Mouse (Mus musculus) neural tube, embryonic 10.5 days (tissue): ENCODE data around the gene 1700025G04Rik.

Experiments used
- DNase-seq: peaks from one replicate; pipeline ENCODE4 v3.0.0-alpha.2; 2017; ENCODE audit warnings: low spot score; ENCODE audit errors: extremely low spot score

The 1700025G04Rik gene

DNA sequence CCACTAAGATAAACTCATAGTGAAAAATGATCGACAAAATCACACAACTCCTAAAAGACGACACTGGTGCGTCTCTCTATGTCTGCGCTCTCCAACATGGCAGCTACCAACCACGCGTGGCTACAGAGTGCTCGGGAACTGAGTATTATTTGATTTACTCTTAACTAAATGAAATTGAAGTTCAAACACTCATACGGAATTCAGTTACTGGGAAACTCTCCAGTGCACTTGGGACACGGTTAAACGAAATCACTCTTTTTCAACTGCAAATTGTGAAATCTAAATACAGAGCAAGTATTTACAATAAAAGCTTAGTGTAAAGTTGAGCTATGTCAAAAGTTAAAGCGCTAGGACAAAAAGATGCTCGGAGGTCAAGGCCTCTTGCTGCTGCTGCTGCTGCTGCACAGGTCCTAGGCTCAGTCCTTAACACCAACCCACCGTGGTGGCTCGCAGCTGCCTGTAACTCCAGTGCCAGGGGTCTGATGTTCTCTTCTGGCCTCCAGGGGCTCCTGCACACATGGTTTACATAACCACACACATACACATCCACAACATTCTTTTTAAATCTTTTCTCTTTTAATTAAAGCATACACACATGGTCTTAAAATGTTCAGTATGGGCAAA lies 13.6 kb downstream of the 1700025G04Rik start:
- DNase-seq: no peak

DNA sequence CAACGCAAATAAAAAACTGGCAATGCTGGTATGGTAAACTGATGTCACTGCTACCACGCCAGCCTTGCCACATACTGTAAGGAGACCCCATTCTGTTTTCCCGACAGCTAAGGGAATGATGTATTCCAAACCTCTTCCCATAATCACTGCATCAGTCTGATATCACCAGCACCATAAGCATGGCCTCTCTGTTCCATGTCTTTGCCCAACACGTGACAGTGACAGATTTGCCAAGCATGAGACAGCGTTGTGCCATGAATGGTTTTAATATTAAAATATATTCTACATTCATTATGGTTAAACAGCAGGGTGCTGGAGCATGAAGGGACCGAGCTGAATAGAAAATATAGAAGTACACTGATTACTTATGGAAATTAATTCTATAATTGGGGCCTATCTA lies 14.2 kb downstream of the 1700025G04Rik start:
- DNase-seq: no peak

DNA sequence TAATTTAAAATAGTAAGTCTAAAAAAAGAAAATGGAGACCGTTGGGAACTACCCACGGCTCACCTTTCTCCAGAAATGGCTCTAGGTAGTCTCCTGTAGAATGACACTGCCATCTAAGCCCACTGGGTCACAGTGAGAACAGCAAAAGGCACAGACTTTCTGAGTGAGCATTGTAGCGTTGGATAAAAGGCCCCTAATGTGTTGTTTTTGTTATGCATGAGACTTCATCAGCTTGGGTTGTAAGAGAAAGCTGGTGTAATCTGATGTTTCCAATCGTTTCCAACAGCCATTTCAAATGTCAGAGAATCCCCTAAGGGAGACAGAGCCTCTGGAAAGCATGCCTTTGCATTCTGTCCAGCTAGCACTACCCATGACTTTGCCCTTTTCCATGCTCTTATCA lies 19.5 kb downstream of the 1700025G04Rik start:
- no peak for DNase-seq

DNA sequence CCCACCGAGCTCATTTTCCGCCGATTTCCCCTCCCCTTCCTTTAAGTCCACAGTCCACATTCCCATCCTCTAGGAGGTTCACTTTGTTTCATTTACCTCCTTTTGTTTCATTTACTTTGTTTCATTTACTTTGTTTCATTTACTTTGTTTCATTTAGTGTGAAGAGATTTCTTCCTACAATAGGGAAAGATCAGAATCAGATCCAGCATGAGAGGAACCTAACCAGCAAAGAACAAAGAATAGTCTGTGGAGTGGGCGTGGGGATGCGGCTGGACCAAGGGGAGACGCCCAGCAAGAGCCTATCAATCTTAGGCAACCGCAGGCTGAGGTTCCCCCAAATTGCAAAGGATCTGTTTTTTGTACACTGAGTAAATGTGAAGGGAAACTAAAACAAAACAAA lies 20.2 kb downstream of the 1700025G04Rik start:
- no peak for DNase-seq

DNA sequence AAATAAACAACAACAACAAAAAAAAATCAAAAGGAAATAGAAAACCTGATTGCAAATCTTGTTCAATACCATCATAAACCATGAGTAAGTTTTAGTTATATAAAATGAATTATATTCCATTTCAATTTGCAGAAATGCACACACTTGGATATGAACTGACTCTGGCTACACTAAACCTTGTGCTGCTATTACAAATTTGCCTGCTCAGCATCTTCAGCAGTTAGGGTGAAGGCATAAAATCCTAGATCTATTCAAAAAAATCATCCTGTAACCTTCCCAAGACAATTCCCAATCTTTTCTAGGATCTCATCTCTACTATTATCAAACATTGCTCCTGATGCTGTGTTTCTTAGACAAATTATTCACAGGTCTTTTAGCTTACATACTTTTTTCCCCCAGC lies 22.0 kb downstream of the 1700025G04Rik start:
- DNase-seq: no peak

DNA sequence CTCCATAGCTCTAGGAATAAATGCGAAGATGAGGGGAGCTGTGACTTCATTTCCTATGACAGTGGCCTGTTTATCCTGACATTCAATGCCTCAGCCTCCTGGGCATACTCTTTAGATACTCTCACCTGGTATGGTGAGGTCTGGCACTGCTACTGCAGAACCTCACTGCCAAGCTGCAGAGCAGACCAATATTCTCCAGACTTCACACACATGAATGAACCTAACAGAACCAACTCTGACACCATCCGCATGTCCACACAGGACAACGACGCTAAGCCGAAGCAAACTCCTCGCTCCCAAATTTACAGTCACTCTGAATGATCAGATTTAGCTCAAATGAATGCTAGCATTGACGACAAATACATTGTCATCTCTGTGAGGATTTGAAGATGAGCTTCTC lies 24.4 kb downstream of the 1700025G04Rik start:
- no peak for DNase-seq

DNA sequence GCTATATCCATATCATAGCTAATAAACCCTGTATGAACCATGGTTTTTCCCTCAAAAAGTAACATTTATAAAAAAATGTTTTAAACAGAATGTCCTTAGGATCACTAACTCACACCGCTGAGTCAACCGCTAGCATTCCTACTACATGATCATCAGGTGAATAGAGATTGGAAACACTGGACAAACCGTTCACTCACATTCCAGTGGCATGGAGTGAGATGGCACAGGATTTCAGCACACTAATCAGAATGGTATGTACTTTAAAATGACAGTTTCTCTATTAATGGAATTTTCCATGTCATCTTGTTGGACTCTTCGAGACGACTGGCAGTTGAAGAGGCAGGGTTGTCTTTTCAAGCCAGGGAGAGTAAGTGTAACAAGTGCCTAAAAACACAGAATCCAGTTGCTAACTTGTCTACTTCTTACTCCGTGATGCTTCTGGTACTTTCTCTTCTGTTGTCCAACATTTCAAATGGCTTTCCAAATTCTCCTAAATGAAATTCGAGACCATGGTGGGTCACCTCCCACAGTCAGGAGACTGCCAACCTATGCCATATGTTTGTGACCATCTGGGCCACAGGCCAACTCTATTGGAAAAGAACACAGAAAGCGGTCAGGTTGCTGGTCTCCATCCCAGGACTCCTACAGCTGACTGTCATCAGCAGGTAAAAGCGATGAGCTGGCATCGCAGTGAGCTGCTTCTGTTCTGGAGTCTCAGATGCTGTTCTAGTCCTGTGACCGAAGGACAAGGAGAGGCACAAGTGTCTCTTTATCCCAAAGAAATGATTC lies 26.4 kb downstream of the 1700025G04Rik start:
- no peak for DNase-seq

DNA sequence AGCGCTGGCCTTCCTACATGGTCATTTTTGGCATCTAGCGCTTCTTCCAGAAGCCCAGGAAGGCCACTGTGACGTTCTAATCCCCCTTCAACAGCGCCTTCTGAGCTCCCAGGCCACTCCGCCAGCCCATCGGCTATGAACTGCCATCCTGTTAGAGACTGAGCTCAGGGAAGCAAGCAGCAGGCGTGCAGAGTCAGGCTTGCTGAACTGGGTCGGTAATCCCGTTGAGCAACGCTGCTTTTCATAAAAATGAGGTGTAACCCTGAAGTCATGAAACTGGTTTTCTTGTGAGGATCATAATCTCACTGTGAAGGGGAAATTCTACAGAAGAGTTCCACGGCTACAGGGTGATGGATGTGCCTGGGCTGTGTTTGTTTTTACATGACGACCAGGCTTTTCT lies 28.2 kb downstream of the 1700025G04Rik start:
- DNase-seq: no peak

GRCm38 (mm10) chr1:152060265-152060664 lies 29.7 kb downstream of the 1700025G04Rik start:
- no peak for DNase-seq

DNA sequence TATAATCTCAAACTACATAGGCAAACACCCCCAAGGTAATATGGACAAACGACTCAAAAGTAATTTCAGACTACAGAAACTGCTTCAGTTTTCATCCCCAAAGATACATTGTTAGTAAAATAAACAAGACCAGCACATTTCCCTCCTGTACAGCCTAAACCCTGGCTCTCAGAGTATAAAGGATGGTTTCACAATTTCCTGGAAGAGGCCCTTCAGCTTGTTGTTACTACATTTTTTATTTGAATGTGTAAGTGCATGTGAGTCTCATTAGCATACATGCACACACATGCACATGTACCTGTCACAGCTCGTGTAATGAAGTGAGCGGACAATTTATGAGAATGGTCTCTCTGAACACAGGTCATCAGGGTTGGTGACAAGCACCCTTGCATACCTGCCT lies 31.1 kb downstream of the 1700025G04Rik start:
- no peak for DNase-seq

GRCm38 (mm10) chr1:152053112-152053511 lies 36.8 kb downstream of the 1700025G04Rik start:
- no peak for DNase-seq

DNA sequence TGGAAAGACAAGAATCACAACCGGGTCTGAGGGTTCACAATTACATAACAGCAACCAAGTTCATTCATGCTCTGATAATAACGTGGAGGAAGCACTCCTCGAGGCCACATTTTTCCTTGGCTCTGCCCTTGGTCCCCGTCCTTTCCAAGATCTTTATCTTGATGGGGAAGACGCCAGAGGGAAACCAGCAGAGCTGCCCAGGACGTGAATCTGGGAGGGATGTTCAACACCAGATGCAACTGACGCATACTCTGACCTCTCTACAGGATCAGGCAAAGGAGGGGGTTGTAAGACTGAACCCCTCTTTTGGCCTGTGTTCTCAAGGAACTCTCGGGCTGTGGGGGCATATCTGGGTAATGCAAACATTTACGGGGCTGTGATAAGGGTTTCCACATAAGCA lies 38.1 kb downstream of the 1700025G04Rik start:
- DNase-seq: no peak

GRCm38 (mm10) chr1:152050037-152050436 lies 39.9 kb downstream of the 1700025G04Rik start:
- DNase-seq: no peak

DNA sequence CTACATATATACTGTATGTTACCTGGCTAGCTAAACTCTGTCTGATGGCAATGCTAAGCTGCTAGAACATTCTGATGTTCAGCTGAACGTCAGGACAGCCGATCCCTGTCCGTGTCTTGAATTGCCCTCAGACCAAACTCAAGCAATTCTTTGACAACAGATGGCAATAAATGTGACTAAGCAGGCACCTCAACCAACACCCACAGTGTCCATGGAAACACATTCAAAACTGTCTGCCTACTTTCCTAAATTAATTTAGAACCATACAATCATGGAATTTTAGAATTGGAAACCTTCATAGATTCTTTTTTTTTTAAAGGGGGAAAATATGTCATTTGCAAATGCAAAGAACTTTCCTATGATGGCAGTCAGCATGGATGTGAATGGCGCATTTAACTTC lies 41.6 kb downstream of the 1700025G04Rik start:
- no peak for DNase-seq

DNA sequence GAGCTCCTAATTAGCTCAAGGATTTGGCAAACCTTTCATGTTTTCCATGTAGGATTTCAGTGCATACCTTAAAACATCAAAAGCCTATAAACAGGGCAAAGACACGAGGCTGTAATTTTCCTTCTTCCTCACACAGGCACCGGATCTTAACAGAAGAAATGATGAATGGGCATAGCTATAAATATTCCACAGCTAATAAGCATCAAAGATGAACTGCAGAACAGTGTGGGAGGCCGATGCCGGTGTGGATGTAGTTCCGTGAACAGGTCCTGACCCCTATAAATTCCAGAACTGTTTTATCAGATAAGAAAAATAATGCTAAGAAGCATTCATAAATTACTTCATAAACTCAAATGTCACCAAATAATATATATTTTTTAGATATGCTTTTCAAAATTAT lies 42.5 kb downstream of the 1700025G04Rik start:
- DNase-seq: no peak

- DNase-seq: no peak
These were observed 46.5 kb downstream of the 1700025G04Rik start for GRCm38 (mm10) chr1:152043453-152043852.

DNA sequence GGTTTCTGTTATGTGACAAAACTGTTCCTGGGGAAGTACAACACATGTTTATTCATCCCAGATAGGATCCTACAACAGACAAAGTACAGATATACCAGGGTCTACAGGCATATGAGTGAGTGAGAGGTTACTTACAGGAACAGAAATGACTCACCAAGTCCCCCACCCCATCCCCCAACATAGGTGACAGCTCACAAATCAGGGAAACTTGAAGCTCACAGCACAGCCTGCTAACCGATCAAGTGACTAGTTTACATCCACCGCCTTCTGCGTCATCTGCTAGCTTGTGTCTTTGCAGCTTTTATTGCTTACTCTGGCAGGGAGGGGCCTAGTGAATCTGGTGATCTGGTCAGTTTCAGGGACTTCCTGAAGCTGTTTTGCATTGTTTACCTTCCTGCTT lies 47.5 kb downstream of the 1700025G04Rik start:
- no peak for DNase-seq

GRCm38 (mm10) chr1:152041005-152041404 lies 48.9 kb downstream of the 1700025G04Rik start:
- no peak for DNase-seq

DNA sequence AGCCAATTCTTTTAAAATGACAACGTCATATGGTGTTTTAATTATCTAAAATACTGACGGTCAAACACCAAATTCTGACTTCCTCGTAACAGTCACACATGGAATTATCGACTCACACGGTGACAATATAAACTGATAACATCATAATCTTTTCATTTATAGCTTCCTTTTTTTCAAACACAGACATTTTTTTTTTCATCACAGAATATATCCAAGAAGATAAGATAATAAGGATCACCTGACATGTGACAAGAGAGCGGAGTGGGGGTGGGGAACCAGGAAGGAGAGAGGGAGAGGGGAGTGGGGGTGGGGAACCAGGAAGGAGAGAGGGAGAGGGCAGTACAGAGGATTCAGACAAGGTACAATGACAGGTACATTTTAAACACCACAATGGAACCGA lies 49.9 kb downstream of the 1700025G04Rik start:
- DNase-seq: no peak

DNA sequence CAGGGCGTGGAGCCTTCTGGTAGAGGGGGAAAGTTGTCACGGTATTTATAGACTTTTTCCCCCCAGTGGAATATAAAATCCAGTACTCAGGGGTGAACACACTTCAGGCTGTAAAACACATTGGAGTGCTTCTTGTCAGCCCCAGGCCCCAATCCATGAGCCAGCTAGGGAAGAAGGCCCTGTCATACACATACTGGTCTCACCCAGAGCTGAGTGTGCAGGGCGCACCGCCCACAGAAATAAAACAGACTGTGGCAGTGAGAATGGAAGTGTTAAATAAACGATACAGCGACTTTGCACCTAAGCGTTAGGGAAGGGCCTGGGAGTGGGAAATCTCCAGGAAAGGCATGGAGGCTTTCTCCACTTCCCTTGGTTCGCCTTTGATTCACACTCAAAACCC lies 50.3 kb downstream of the 1700025G04Rik start:
- DNase-seq: no peak

DNA sequence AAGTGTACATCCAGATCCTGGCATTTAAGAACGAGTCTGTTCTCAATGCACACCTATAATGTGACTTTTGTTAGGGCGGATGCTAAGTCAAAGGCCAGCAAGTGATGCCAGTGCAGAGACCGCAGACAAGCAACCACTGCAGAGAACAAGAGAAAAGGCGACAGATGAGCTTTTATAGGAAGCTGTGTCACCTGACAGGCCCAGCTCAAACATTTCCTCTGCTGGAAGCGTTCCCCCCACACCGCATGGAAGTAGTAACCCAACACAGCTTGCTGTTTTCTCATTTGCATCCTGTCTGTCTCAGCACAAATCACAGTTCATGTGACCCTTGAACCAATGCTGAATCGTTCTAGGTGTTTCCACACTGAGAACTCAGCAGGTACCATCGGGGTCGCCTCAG lies 51.8 kb downstream of the 1700025G04Rik start:
- DNase-seq: no peak

GRCm38 (mm10) chr1:152037589-152037988 lies 52.3 kb downstream of the 1700025G04Rik start:
- DNase-seq: no peak

DNA sequence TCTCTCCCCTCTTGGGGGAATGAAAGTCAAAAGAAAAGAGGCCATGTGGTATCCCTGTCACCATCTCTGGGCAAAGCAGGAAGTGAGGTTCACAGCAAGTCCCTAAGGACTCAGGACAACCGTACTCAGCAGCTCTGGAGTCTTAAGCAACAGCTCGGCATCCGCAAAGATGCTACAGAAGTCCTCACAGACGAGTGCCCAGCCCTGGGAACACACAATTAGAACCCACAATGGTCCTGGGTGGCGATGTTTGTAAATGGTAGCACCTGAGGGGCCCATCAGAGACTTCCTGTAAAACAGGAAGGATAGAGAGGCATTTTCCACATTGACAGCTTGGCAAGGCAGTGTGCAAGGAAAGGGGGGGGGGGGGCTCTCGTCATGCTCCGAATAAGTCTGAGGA lies 55.2 kb downstream of the 1700025G04Rik start:
- DNase-seq: no peak
